In genomic region chr12:16584035-16584682, GRCm38 (mm10) we compare ENCODE assay signal across 8 mouse cellular contexts. TPM values are rescaled to one million over a fixed set of nuclear protein-coding genes. Genes with fewer than 3 reads are reported as not detected.
DNase-seq lines count a peak whose midpoint lies in the region; ATAC-seq lines count a peak whose summit lies in the region.

No protein-coding gene starts in this region.

- no peak for ATAC-seq in midbrain, embryonic 14.5 days (ENCODE audit: low FRiP score, low TSS enrichment)
- ATAC-seq in midbrain, embryonic 13.5 days: no peak

- H3K4me1 ChIP-seq in midbrain, embryonic 14.5 days (ENCODE audit: control insufficient read depth, insufficient read depth, low read length): peaks cover 43% of the 10 kb centered on the region
- H3K4me1 ChIP-seq in midbrain, embryonic 13.5 days (replicated peaks): peaks cover 77% of the 10 kb centered on the region

- H3K9ac ChIP-seq in midbrain, embryonic 14.5 days (replicated peaks; ENCODE audit: low read length): no peak overlapping the region
- no peak overlapping the region for H3K9ac ChIP-seq in midbrain, embryonic 13.5 days (replicated peaks)

- no peak overlapping the region for H3K4me3 ChIP-seq in midbrain, embryonic 14.5 days (replicated peaks; ENCODE audit: low read depth, low read length)
- H3K4me3 ChIP-seq in midbrain, embryonic 13.5 days (replicated peaks): no peak overlapping the region

- H3K36me3 ChIP-seq in midbrain, embryonic 14.5 days (ENCODE audit: control insufficient read depth, insufficient read depth, low read length): peaks cover 12% of the 10 kb centered on the region
- H3K36me3 ChIP-seq in midbrain, embryonic 13.5 days: peaks cover 23% of the 10 kb centered on the region

- no peak overlapping the region for H3K27ac ChIP-seq in midbrain, embryonic 14.5 days (replicated peaks; ENCODE audit: low read depth, low read length)
- no peak overlapping the region; the same call in 1 of the 2 replicates for H3K27ac ChIP-seq in midbrain, embryonic 13.5 days

- peak; percentile 46 for DNase-seq in midbrain, embryonic 14.5 days
- peak; percentile 73 for DNase-seq in induced T-regulatory cell, adult 2 months (ENCODE audit: low read depth)
- peak; percentile 53 to 55 for DNase-seq in lung, postnatal 4 days
- DNase-seq in thymus, postnatal 25 days: peak; percentile 37
- DNase-seq in adrenal gland, adult 8-10 months: no peak
- no peak for DNase-seq in urinary bladder, postnatal 25 days (ENCODE audit: low spot score)
- DNase-seq in layer of hippocampus, postnatal 36 days: no peak

- no peaks in the 10 kb centered on the region for H3K9me3 ChIP-seq in midbrain, embryonic 14.5 days (ENCODE audit: control insufficient read depth, low read length)
- no peaks in the 10 kb centered on the region for H3K9me3 ChIP-seq in midbrain, embryonic 13.5 days

- WGBS in midbrain, embryonic 14.5 days: 21% methylated on average over 14 of the region's 14 CpGs
- 22% methylated on average over 14 of the region's 14 CpGs for whole genome bisulfite sequencing in midbrain, embryonic 13.5 days

- H3K27me3 ChIP-seq in midbrain, embryonic 14.5 days (ENCODE audit: control insufficient read depth, insufficient read depth, low read length): no peaks in the 10 kb centered on the region
- H3K27me3 ChIP-seq in midbrain, embryonic 13.5 days: no peaks in the 10 kb centered on the region

- 0 out of 2 replicates have a peak overlapping the region, but pooled peaks have one; percentile 4 for H3K4me2 ChIP-seq in midbrain, embryonic 14.5 days (ENCODE audit: low read length)
- no peak overlapping the region for H3K4me2 ChIP-seq in midbrain, embryonic 13.5 days (replicated peaks)

RNA-seq across cellular contexts. Expression of gene Lpin1, which starts 26.6 kb away (rescaled TPM):
- 21.0 and 27.1 TPM in 2 replicates for polyA plus RNA-seq in midbrain, embryonic 14.5 days (2014; fragmentation: Nextera tagmentation; extraction: Ambion mirVana)
- 22.0 and 22.8 TPM in 2 replicates for polyA plus RNA-seq in midbrain, embryonic 13.5 days (2015; fragmentation: Nextera tagmentation; extraction: Ambion mirVana)
- 10 to 100 TPM; 38.8 to 80.7 (median 50.8) TPM for total RNA-seq in adrenal gland, adult 8-10 months (2022)
- 10 to 100 TPM; 25.1 to 26.3 TPM for total RNA-seq in layer of hippocampus, postnatal 36 days (2021)

Comparison
In these comparisons a context has a peak if more than half of its experiments do, and no peak if none do; other contexts are left out.
1. DNase-seq: peak in midbrain, embryonic 14.5 days (single experiment), induced T-regulatory cell, adult 2 months (single experiment), lung, postnatal 4 days (2 of 2) and thymus, postnatal 25 days (single experiment); none in adrenal gland, adult 8-10 months (single experiment), urinary bladder, postnatal 25 days (single experiment) and layer of hippocampus, postnatal 36 days (0 of 2).